Mouse (Mus musculus) retina, postnatal 7 days (tissue): ENCODE data around the gene Lrrn1.

ENCODE experiments used
- DNase-seq: peaks from one replicate; pipeline ENCODE4 v3.0.0-alpha.2; 2012; ENCODE audit warnings: low read depth, low spot score

The Lrrn1 gene

GRCm38 (mm10) chr6:107528877-107529864 is at the start of gene Lrrn1:
Gene Lrrn1 (plus strand): TSS chr6:107529768.
- peak; percentile 31 for DNase-seq

GRCm38 (mm10) chr6:107494491-107494890 is 35.1 kb upstream of the Lrrn1 start:
- no peak for DNase-seq

- no peak for DNase-seq
Measured at GRCm38 (mm10) chr6:107495830-107496229, 33.7 kb upstream of the Lrrn1 start.

- no peak for DNase-seq
Measured at GRCm38 (mm10) chr6:107513716-107514115, 15.9 kb upstream of the Lrrn1 start.

- no peak for DNase-seq
Measured at GRCm38 (mm10) chr6:107523953-107524352, 5.6 kb upstream of the Lrrn1 start.

GRCm38 (mm10) chr6:107529911-107530431 is 403 bp downstream of the Lrrn1 start:
- DNase-seq = no peak

GRCm38 (mm10) chr6:107530621-107531285 is 1.2 kb downstream of the Lrrn1 start:
- no peak for DNase-seq

GRCm38 (mm10) chr6:107531526-107532080 is 2.0 kb downstream of the Lrrn1 start:
- no peak for DNase-seq

GRCm38 (mm10) chr6:107534533-107534932 is 5.0 kb downstream of the Lrrn1 start:
- no peak for DNase-seq

- no peak for DNase-seq
Measured at GRCm38 (mm10) chr6:107536631-107537030, 7.1 kb downstream of the Lrrn1 start.

GRCm38 (mm10) chr6:107541222-107541621 is 11.7 kb downstream of the Lrrn1 start:
- DNase-seq = no peak

- DNase-seq = no peak
Measured at GRCm38 (mm10) chr6:107541918-107542317, 12.3 kb downstream of the Lrrn1 start.

GRCm38 (mm10) chr6:107546272-107546671 is 16.7 kb downstream of the Lrrn1 start:
- no peak for DNase-seq

- DNase-seq = no peak
Measured at GRCm38 (mm10) chr6:107552511-107552910, 22.9 kb downstream of the Lrrn1 start.

- DNase-seq = no peak
Measured at GRCm38 (mm10) chr6:107555364-107555763, 25.8 kb downstream of the Lrrn1 start.

GRCm38 (mm10) chr6:107556996-107557395 is 27.4 kb downstream of the Lrrn1 start:
- DNase-seq = no peak

GRCm38 (mm10) chr6:107557806-107558205 is 28.2 kb downstream of the Lrrn1 start:
- DNase-seq = no peak

GRCm38 (mm10) chr6:107562255-107562654 is 32.7 kb downstream of the Lrrn1 start:
- DNase-seq = no peak

GRCm38 (mm10) chr6:107566944-107567634 is 37.5 kb downstream of the Lrrn1 start:
- DNase-seq = no peak

GRCm38 (mm10) chr6:107574561-107574960 is 45.0 kb downstream of the Lrrn1 start:
- no peak for DNase-seq

GRCm38 (mm10) chr6:107575405-107575804 is 45.8 kb downstream of the Lrrn1 start:
- DNase-seq = no peak
